Mouse (Mus musculus): ENCODE results near the gene Ptpra. TPM values are rescaled to one million over a fixed set of nuclear protein-coding genes. Genes with fewer than 3 reads are reported as not detected.
A peak's percentile ranks its signal among the peaks of the same experiment; 100 is the strongest.

Gene Ptpra
- polyA plus RNA-seq, 1 experiment from 2014 or later: 99.3 TPM

DNA sequence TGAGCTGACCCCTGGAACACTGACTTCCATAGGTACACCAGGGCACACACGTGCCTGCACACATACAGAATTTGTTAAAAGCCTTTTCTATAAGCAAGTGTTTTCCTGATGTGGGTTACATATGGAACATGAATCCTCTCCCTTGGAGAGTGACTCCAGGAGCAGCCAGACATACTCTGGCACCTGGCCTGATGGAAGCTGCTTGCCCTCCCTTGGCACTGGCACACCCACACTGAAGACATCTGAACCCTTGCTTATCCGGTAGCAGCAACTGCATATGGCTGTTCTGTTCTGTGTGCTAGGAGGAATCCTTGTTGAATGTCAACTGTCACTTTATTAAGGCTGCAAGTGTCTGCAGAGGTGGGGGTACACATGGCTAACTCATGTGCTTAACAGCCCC, 140.9 kb downstream of the Ptpra start:
- Histone ChIP-seq H3K27me3 (ENCODE audit: insufficient read depth, low read length) (no peaks in the 10 kb centered on the region), H3K27ac (ENCODE audit: low read depth) (no peak overlapping the region), H3K4me3 (ENCODE audit: low read depth, low read length) (no peak overlapping the region), H3K9me3 (ENCODE audit: low read depth, low read length) (no peaks in the 10 kb centered on the region), H3K9ac (no peak overlapping the region), H3K36me3 (ENCODE audit: insufficient read depth) (peaks cover 25% of the 10 kb centered on the region), H3K4me2 (no peak overlapping the region), H3K4me1 (ENCODE audit: insufficient read depth) (no peaks in the 10 kb centered on the region)
- DNase-seq: no peak
- TF ChIP-seq CTCF (IDR thresholded peaks at IDR 0.05; ENCODE audit: low read depth): no peak
- no peak for ATAC-seq (ENCODE audit: insufficient read depth)
- 97% methylated on average over 2 of the region's 2 CpGs for WGBS

- H3K9ac ChIP-seq: no peak overlapping the region
- no peaks in the 10 kb centered on the region for H3K4me1 ChIP-seq (ENCODE audit: insufficient read depth)
- peaks cover 54% of the 10 kb centered on the region for H3K36me3 ChIP-seq (ENCODE audit: insufficient read depth)
- DNase-seq: no peak
- no peak overlapping the region for H3K4me2 ChIP-seq
- H3K27me3 ChIP-seq (ENCODE audit: insufficient read depth, low read length): no peaks in the 10 kb centered on the region
- TF ChIP-seq CTCF (IDR thresholded peaks at IDR 0.05; ENCODE audit: low read depth): no peak
- H3K9me3 ChIP-seq (ENCODE audit: low read depth, low read length): no peaks in the 10 kb centered on the region
- 83% methylated on average over 1 of the region's 1 CpGs for WGBS
- no peak for ATAC-seq (ENCODE audit: insufficient read depth)
- H3K4me3 ChIP-seq (ENCODE audit: low read depth, low read length): no peak overlapping the region
- no peak overlapping the region for H3K27ac ChIP-seq (ENCODE audit: low read depth)
Measured at GRCm38 (mm10) chr2:130595596-130595995, 145.5 kb downstream of the Ptpra start.

DNA sequence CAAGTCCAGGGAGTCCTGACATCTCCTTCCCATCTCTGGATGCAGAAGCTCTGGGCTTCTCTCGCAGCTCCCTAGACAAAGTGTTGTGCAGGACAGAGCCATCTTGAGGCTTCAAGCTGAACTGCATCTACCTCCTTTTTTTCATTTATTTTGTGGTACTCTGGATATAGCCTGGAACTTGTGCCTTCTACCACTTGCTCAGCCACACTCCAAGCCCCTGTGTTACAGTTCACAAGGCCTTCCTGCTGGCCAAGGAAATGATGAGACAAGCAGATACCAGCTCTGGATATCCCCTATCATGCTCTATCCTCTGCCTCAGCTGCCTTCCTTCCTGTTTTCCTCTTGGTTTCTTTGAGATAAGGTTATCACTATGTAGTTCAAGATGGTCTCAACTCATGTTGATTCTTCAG, 147.5 kb downstream of the Ptpra start:
- H3K4me1 ChIP-seq (ENCODE audit: insufficient read depth): no peaks in the 10 kb centered on the region
- TF ChIP-seq CTCF (IDR thresholded peaks at IDR 0.05; ENCODE audit: low read depth): peak; percentile 63
- no peaks in the 10 kb centered on the region for H3K27me3 ChIP-seq (ENCODE audit: insufficient read depth, low read length)
- H3K9me3 ChIP-seq (ENCODE audit: low read depth, low read length): no peaks in the 10 kb centered on the region
- H3K27ac ChIP-seq (ENCODE audit: low read depth): no peak overlapping the region
- peaks cover 47% of the 10 kb centered on the region for H3K36me3 ChIP-seq (ENCODE audit: insufficient read depth)
- H3K9ac ChIP-seq: no peak overlapping the region
- WGBS: 25% methylated on average over 1 of the region's 1 CpGs
- H3K4me2 ChIP-seq: no peak overlapping the region
- no peak overlapping the region for H3K4me3 ChIP-seq (ENCODE audit: low read depth, low read length)
- DNase-seq: peak; percentile 73
- peak; percentile 52; the same call in 1 of the 2 replicates for ATAC-seq (ENCODE audit: insufficient read depth)

DNA sequence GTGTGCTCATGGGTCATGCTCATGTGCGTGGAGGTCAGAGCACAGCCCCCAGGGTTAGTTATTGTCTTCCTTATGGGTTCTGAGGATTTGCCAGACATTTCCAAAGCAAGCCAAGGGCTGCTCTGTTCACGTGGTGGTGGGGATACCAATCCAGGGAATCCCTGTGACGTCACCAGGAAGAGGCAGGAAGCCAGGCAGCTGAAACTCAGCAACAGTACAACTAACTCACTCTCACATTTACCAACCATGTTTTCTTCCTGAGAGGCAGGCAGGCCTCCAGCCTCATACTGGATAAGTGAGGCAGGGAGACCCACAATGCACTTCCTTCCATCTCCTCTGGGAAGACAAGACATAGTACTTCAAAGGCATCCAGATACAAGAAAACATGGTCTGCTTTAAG, 148.3 kb downstream of the Ptpra start:
- H3K27me3 ChIP-seq (ENCODE audit: insufficient read depth, low read length): no peaks in the 10 kb centered on the region
- no peak for DNase-seq
- peaks cover 54% of the 10 kb centered on the region for H3K36me3 ChIP-seq (ENCODE audit: insufficient read depth)
- no peak overlapping the region for H3K27ac ChIP-seq (ENCODE audit: low read depth)
- no peak for ATAC-seq (ENCODE audit: insufficient read depth)
- H3K4me2 ChIP-seq: no peak overlapping the region
- no peaks in the 10 kb centered on the region for H3K4me1 ChIP-seq (ENCODE audit: insufficient read depth)
- WGBS: 83% methylated on average over 3 of the region's 3 CpGs
- no peak overlapping the region for H3K9ac ChIP-seq
- TF ChIP-seq CTCF (IDR thresholded peaks at IDR 0.05; ENCODE audit: low read depth): no peak
- H3K4me3 ChIP-seq (ENCODE audit: low read depth, low read length): no peak overlapping the region
- H3K9me3 ChIP-seq (ENCODE audit: low read depth, low read length): no peaks in the 10 kb centered on the region

GRCm38 (mm10) chr2:130602195-130602594, 152.1 kb downstream of the Ptpra start:
- Histone ChIP-seq H3K36me3 (ENCODE audit: insufficient read depth) (peaks cover 42% of the 10 kb centered on the region), H3K9ac (no peak overlapping the region), H3K27ac (ENCODE audit: low read depth) (no peak overlapping the region), H3K4me3 (ENCODE audit: low read depth, low read length) (no peak overlapping the region), H3K27me3 (ENCODE audit: insufficient read depth, low read length) (no peaks in the 10 kb centered on the region), H3K4me1 (ENCODE audit: insufficient read depth) (no peaks in the 10 kb centered on the region), H3K4me2 (no peak overlapping the region), H3K9me3 (ENCODE audit: low read depth, low read length) (no peaks in the 10 kb centered on the region)
- TF ChIP-seq CTCF (IDR thresholded peaks at IDR 0.05; ENCODE audit: low read depth): no peak
- ATAC-seq (ENCODE audit: insufficient read depth) (peak; percentile 75; the same call in 1 of the 2 replicates), DNase-seq (peak; percentile 79)
- 64% methylated on average over 4 of the region's 4 CpGs for WGBS

Small RNA genes lying within 50 kb of the gene (microRNA-seq; reads per million reads assigned to microRNA genes)
- gene Gm23876 (ENCODE audit: borderline number of aligned reads): not detected

Other genes starting within 250 kb of the Ptpra start
- gene Nop56, start 175.8 kb upstream of the Ptpra start, polyA plus RNA-seq (2014; fragmentation: Nextera tagmentation; extraction: Ambion mirVana): 303 and 318 TPM in 2 replicates
- 136 and 151 TPM in 2 replicates for gene Idh3b, start 165.7 kb upstream of the Ptpra start, polyA plus RNA-seq (2014; fragmentation: Nextera tagmentation; extraction: Ambion mirVana)
- 1.9 and 2.3 TPM in 2 replicates for gene Ebf4, start 155.1 kb upstream of the Ptpra start, polyA plus RNA-seq (2014; fragmentation: Nextera tagmentation; extraction: Ambion mirVana)
- gene Cpxm1, start 52.7 kb upstream of the Ptpra start, polyA plus RNA-seq (2014; fragmentation: Nextera tagmentation; extraction: Ambion mirVana): 49.1 and 59.0 TPM in 2 replicates
- not detected in 2 replicates for gene Gm28372, start 45.0 kb upstream of the Ptpra start, polyA plus RNA-seq (2014; fragmentation: Nextera tagmentation; extraction: Ambion mirVana)
- not detected in 2 replicates for gene 1700020A23Rik, start 45.0 kb upstream of the Ptpra start, polyA plus RNA-seq (2014; fragmentation: Nextera tagmentation; extraction: Ambion mirVana)
- not detected in 2 replicates for gene Tmem239, start 43.8 kb upstream of the Ptpra start, polyA plus RNA-seq (2014; fragmentation: Nextera tagmentation; extraction: Ambion mirVana)
- 63.3 and 66.0 TPM in 2 replicates for gene Vps16, start 25.9 kb upstream of the Ptpra start, polyA plus RNA-seq (2014; fragmentation: Nextera tagmentation; extraction: Ambion mirVana)
- gene Pced1a, start 25.6 kb upstream of the Ptpra start, polyA plus RNA-seq (2014; fragmentation: Nextera tagmentation; extraction: Ambion mirVana): 10.8 and 13.5 TPM in 2 replicates
- 88.6 and 93.1 TPM in 2 replicates for gene Mrps26, start 113.5 kb downstream of the Ptpra start, polyA plus RNA-seq (2014; fragmentation: Nextera tagmentation; extraction: Ambion mirVana)
- not detected in 2 replicates for gene Oxt, start 125.9 kb downstream of the Ptpra start, polyA plus RNA-seq (2014; fragmentation: Nextera tagmentation; extraction: Ambion mirVana)
- gene Avp, start 132.3 kb downstream of the Ptpra start, polyA plus RNA-seq (2014; fragmentation: Nextera tagmentation; extraction: Ambion mirVana): not detected in 2 replicates
- 18.3 and 18.6 TPM in 2 replicates for gene Fastkd5, start 179.7 kb downstream of the Ptpra start, polyA plus RNA-seq (2014; fragmentation: Nextera tagmentation; extraction: Ambion mirVana)
- 12.4 and 12.6 TPM in 2 replicates for gene Ubox5, start 179.8 kb downstream of the Ptpra start, polyA plus RNA-seq (2014; fragmentation: Nextera tagmentation; extraction: Ambion mirVana)
- gene Lzts3, start 192.5 kb downstream of the Ptpra start, polyA plus RNA-seq (2014; fragmentation: Nextera tagmentation; extraction: Ambion mirVana): 1.0 TPM in 2 replicates
- gene Ddrgk1, start 214.4 kb downstream of the Ptpra start, polyA plus RNA-seq (2014; fragmentation: Nextera tagmentation; extraction: Ambion mirVana): 52.0 and 55.6 TPM in 2 replicates
- 108 and 111 TPM in 2 replicates for gene Itpa, start 217.3 kb downstream of the Ptpra start, polyA plus RNA-seq (2014; fragmentation: Nextera tagmentation; extraction: Ambion mirVana)
- gene Slc4a11, start 247.2 kb downstream of the Ptpra start, polyA plus RNA-seq (2014; fragmentation: Nextera tagmentation; extraction: Ambion mirVana): 0.68 and 0.78 TPM in 2 replicates

Data from lung, embryonic 14.5 days (tissue).